Mouse (Mus musculus): ENCODE results near the gene Commd8.
A peak's percentile ranks its signal among the peaks of the same experiment; 100 is the strongest.

The Commd8 gene

DNA sequence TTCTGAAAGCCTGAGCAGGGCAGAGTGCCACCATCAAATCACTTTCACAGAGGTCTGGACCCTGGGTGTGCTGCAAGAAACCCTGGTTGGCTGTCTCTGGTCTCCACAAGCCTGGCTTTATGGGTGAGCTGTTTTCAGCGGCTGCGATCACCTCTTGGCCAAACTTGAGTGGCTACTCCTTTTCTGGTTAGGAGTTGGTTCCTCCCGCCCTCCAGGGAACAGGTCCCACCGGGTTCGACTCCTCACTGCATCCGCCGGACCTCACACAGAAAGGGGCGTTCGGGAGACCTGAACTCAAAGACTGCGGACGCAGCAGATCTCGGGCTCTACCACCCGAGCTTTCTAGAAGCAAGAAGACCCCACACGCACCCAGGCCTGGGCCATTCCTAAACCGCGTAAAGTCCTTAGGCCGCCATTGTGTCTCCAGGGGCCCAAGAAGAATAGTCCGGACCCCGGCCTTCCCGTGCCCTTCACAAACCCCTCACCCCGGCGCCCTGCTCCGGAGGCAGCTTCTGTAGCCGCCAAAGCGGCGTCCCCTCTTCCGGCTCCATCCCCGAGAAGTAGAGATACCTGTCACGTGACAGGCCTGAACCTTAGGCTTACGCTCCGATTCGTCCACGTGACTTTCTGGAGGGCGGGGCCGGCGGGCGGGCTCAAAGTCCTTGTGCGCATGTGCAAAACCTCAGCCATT is at the start of gene Commd8:
Gene Commd8 (minus strand): TSS at position 596 of the 691 bp plus-strand sequence.
- peak; percentile 96 for DNase-seq (ENCODE audit: low read depth, low spot score)

- DNase-seq (ENCODE audit: low read depth, low spot score), result peak; percentile 37
These were observed 43.8 kb upstream of the Commd8 start for GRCm38 (mm10) chr5:72211741-72212140.

GRCm38 (mm10) chr5:72210812-72211139 is 42.8 kb upstream of the Commd8 start:
- peak; percentile 17 for DNase-seq (ENCODE audit: low read depth, low spot score)

DNA sequence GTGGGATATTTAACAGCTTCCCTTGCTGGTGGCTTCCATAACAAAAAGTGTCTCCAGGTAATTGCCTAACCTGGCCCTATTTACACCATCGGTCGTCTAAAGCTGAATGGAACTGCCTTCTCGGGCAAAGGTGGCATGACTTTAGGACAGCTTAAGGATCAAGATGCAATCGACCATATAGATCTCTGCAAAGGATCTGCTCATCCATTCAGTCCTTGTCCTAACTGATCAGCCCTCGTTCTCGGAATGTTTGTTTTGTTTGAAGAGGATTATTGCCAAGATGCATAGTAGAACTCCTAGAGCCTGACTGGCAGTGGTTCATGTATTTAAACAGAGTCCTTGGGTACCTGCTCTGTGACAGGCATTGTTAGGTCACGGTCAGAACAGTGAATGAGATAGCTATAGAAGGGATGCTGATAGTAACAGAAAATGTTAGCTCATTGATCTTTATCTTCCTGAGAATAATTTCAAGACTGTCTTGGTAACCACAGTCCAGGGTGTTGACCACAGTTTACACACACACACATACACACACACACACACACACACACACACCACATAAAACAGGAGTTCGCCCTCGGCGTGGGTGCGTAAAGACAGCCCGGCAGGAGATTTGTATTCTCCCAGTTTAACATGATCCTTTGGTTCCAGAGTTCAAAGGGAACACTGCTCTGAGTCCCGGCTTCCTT is 42.3 kb upstream of the Commd8 start:
- DNase-seq (ENCODE audit: low read depth, low spot score), result no peak

DNA sequence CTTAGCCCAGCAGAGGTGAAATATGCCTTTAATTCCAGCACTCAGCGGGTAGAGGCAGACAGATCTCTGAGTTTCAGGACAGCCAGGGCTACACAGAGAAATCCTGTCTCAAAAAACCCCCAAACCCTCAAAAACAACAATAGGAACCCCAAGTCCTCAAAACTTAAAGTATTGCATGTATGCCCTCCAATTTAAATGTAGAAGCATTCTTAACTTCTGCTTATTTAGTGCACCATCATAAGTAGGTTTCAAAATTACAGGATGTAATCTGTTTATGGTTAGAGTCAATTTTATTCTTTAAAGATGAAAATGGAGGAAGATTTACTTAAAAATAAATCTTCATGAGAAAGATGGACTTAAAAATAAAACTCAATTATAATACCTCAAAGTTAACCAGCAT is 40.5 kb upstream of the Commd8 start:
- no peak for DNase-seq (ENCODE audit: low read depth, low spot score)

DNA sequence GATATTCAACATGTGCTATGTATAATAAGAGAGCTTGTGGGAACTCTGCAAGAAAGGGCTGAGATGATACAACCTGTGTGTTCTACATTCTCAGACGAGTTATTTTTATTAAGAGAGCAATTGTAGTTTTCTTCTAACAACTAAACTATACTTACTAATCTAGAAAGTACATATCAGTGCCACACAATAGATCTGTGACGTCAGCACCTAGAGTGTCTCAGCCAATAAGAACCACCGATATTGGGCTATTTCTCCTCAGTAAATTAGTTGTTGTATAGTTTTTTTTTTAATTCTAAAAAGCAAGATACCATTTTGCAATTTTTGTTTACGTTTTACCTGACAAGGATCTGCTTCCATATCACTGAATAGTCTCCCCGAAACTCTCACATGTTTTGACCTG is 37.3 kb upstream of the Commd8 start:
- no peak for DNase-seq (ENCODE audit: low read depth, low spot score)

DNA sequence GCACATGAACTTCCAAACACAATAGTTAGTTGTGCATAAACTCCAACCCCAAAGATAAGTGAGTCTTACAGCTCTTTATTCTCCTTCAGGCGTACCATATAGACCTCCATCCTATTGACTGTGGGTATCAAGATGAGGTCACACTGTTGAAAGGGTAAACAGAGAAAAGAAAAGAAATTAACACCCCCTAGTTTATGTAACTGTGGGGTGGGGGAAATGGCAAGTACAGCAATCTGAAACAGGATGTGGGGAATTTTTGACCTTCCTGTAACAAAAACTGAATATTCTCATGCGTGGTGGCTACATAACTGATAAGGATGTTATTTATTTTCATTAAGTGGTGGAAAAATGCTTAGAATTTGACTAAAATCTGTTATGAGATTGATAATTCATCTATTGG is 36.5 kb upstream of the Commd8 start:
- no peak for DNase-seq (ENCODE audit: low read depth, low spot score)

DNA sequence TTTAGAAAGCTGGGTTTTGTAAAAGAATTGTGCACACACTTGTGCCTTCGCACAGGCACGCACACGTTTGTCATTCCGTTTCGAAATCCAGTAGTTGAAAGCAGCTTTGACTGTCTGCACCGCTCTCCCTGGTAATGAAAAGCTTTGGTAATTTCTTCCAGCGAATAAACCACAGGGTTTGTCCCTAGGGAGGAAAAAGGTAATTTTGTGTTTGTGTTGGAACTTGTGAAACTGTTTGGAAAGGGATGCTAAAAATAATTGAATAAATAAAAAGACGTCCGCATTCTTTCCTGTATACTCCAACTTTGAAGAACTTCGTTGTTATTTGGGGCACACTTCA is 35.7 kb upstream of the Commd8 start:
- DNase-seq (ENCODE audit: low read depth, low spot score), result no peak

- DNase-seq (ENCODE audit: low read depth, low spot score), result peak; percentile 98
These were observed 35.2 kb upstream of the Commd8 start for GRCm38 (mm10) chr5:72203028-72203733.

GRCm38 (mm10) chr5:72202016-72202415 is 34.0 kb upstream of the Commd8 start:
- DNase-seq (ENCODE audit: low read depth, low spot score), result peak; percentile 73

DNA sequence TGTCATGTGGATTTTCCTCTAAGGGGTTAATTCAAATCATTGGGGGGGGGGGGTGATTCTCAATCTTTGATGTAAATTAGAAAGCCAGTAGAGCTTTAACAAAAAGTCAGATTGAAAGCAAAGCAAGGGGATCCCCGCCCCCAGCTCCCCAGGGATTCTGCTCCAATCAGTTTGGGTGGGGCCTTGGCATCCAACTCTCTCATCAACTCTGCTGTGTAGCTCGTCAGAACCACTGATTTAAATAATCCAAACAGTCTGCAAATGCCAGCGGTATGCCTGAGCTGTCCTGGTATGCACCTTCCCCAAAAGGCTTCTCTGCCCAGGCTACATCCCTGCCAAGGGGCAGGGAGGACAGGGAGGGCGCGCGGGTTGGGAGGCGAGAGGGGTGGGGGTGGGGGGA is 33.6 kb upstream of the Commd8 start:
- DNase-seq (ENCODE audit: low read depth, low spot score), result peak; percentile 61

DNA sequence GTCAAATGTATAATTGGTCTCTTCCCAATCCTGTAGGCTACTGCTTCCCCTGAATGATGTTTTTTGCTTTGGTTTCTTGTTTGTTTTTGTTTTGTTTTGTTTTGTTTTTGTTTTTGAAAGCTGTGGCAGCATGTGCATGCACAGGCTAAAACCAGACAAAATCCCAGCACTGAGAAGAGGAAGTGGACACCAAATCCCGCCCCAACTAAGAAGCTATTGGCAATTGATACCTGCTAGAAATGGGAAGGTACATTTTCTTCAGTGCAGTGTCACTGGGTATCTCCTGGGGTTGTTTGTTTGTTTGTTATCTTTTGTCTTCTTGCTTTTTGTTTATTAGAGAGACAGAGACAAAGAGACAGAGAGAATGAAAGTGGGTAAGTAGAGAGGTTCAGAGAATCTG is 27.5 kb upstream of the Commd8 start:
- no peak for DNase-seq (ENCODE audit: low read depth, low spot score)

GRCm38 (mm10) chr5:72191932-72192331 is 23.9 kb upstream of the Commd8 start:
- no peak for DNase-seq (ENCODE audit: low read depth, low spot score)

DNA sequence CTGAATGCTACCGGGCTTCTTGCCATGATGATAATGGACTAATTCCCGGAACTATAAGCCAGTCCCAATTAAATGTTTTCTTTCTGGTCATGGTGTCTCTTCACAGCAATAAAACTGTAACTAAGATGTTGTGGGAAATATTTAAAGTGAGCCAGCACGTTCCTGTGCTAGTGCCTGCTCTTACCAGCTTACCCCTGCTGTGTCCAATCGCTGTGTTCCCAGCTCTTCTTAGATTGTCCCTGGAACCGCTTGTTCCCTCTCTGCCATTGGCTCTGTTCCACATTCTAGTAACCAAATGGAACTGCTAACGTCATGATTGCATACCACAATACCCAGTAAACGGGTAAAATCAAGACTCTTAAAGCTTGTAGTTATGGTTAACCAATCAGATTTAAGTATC is 23.2 kb upstream of the Commd8 start:
- DNase-seq (ENCODE audit: low read depth, low spot score), result no peak

DNA sequence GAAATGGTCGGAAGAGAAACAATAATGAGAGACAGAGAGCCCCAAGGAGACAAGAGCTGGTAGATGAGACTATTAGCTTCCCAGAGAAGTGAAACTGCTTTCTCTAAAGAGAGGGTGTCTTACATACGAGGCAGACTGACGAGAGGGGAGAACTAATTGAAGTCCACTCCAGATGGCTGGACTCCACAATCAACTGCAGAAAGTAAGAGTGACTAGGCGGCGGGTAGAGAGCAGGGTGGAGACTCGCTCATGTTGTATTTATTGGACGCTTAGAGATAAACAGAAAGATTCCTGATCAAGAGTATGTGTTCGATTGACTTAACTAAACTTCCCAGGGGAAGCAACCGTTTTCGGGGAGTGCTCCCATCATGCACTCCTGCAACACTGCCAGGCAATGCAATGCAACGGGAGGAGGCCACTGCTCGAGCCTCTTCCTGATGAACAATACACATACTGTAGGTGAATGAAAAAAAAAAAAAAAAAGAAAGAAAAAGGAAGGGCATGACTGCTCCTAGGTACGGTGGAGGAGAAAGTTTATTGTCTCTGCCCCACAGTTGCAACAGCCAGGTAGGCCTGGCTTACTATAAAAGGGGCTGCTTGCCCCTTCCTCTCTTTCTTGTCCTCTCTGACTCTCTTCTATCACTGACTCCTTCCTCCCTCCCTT is 16.6 kb upstream of the Commd8 start:
- DNase-seq (ENCODE audit: low read depth, low spot score), result no peak

GRCm38 (mm10) chr5:72183929-72184328 is 15.9 kb upstream of the Commd8 start:
- no peak for DNase-seq (ENCODE audit: low read depth, low spot score)

DNA sequence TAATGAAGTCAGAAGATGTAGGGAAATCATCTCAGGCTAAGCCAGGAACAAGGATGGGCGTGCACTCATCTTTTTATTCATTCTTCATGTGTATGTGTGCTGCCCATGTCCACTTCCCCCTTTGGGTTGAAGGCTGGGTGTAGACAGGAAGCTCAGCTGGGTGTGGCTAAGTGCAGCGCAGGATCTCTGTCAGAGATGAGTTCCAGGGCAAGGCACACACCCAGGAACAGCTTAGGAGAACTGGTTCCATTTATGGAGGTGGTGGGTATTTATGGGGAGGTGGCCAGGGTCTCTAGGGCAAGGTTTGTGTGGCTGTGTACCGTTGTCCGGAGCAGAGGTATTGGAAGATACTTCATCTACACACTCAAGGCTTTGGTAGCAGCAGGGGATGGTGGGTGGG is 14.8 kb upstream of the Commd8 start:
- no peak for DNase-seq (ENCODE audit: low read depth, low spot score)

GRCm38 (mm10) chr5:72181194-72181593 is 13.2 kb upstream of the Commd8 start:
- DNase-seq (ENCODE audit: low read depth, low spot score), result no peak

DNA sequence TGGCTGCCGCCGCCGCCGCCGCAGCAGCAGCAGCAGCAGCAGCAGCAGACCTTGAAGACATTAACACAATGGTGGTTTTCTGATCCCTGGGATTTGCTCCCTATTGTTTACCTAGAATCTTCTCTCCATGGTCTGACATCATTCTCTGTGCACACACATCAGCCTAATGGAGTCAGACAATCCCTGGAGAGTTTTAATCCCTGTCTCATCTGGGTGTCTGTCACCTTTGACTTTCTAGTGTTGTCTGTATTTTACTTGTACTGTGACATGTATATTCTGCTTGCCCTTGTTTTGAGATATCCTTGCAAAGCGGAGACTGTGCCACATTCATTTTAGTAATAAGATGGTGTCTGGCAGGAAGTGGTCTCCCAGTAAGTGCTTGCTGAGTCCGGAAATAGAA is 7.5 kb upstream of the Commd8 start:
- peak; percentile 37 for DNase-seq (ENCODE audit: low read depth, low spot score)

DNA sequence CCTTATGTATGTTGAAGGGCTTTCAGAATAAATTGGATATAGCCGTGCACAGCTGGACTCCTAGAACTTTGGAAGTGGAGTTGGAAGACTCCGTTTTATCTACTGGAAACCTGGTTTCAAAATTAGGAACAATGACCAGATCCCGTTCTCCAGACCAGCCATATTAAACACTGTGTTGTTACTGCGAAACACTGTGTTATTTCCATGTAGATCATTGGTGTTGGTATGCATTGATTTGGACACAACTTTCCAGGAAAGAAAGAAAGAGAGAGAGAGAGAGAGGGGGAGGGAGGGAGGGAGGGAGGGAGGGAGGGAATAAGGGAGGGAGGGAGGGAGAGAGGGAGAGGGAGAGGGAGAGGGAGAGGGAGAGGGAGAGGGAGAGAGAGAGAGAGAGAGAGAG is 7.1 kb upstream of the Commd8 start:
- DNase-seq (ENCODE audit: low read depth, low spot score), result no peak

DNA sequence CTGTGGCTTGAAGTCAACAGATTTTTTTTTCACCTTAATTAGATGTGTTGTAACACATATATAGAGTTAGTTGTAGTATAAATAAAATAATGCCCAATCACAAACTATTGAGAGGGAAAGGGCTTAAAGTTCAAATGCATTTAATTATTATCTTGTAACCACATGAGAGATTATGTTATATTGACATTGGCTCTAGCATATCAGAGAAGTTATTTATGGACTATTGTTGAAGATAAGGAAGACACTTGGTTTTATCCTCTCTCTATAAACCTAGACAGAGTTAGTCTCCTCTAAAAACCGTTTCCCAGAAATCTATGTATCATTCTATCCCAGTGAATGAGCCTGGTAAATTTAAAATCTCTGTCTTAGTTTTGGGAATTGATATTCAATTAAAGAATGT is 5.5 kb upstream of the Commd8 start:
- no peak for DNase-seq (ENCODE audit: low read depth, low spot score)

DNA sequence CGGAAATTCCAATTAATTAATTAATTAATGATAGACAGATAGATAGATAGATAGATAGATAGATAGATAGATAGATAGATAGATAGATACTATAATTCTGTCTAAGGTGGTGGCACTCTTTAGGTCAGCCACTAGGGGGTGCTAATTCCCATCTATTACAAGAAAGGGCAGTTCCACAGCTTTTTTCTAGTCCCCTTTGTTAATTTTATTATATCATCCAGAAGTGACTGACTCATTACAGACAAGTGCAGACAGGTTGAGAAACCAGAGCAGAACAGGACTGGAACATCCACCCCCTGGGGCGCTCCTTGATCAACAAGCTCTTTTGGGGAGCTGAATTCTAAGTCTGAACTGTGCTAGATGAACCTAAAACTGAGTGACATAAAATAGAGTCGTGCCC is 4.7 kb upstream of the Commd8 start:
- DNase-seq (ENCODE audit: low read depth, low spot score), result peak; percentile 63

DNA sequence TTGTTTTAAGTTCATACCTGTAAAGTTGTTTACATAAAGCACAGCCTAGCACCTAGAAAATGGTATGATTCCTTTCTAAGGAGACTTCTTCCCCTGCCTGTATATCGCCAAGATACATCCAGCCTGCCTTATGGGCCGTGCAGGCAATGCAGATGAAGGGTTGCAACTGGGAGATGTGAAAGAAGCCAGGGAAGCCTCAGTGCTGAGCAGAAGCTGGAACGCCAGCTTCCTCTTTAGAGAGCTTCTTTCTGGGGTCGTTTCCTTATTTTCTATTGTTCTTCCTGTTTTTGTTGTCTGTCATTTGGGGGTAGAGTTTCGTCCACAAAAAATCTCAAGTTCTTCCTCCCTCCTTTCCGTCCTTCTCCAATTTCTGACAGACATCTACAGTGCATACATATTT is 2.1 kb upstream of the Commd8 start:
- DNase-seq (ENCODE audit: low read depth, low spot score), result no peak
